Comparison of ENCODE assay signal across 9 mouse cellular contexts in the genomic region with DNA sequence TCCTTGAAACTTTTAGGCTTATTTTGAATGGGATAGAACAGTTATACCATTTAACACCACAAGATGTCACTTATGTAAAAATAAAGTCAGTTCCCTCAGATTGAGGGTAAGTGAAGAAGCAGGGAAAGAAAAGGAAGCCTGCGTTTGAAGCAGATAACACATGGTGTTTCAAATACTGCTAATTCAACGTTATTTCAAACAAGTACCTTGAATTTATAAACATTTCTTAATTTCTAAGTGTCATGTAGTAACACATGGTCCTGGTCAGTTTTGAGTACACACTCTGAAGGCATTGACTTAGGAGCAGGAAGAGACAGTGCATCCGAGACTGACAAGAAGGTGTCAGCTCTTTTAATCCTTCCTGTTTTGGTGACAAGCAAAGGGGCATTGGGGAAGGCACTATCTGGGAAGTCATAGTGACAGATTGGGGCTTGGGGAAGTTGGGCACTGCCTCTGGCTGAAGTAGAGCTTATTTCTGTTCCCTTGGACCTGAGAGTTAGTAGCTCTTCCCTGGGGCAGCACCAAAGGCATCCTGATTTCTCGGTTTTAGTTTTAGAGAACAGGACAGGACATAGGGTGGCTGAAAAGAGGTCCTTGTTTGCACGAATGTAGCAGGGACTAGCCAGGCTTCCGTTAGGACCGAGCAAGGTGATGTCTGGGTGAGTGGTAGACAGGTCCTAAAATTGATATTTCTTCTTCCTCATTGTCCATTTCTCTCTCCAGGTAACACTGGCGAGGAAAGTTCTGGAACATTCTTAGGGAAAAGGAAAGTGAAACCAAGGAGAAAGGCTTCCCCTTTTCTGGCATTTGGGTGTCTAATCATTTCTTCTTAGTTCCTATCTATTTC. TPM values are rescaled to one million over a fixed set of nuclear protein-coding genes. Genes with fewer than 3 reads are reported as not detected.
DNase-seq lines count a peak whose midpoint lies in the region; ATAC-seq lines count a peak whose summit lies in the region.
"Had no signal": no experiment of that assay in that cellular context is flagged by ENCODE, and none has a peak within 500 bp of the region (broad histone marks: within the 10 kb centered on the region; RNA-seq: fewer than 3 reads in every experiment).

No protein-coding gene starts in this region.

- peaks cover 3% of the 10 kb centered on the region; the same call in 1 of the 2 replicates for H3K4me1 ChIP-seq in forebrain, embryonic 14.5 days (ENCODE audit: control insufficient read depth, insufficient read depth, low read length)
- peaks cover 7% of the 10 kb centered on the region for H3K4me1 ChIP-seq in forebrain, embryonic 10.5 days
- H3K4me1 ChIP-seq in lung, embryonic 16.5 days (replicated peaks; ENCODE audit: control insufficient read depth, insufficient read depth, low read length): peaks cover 30% of the 10 kb centered on the region

- ATAC-seq in forebrain, embryonic 14.5 days: peak; percentile 58; the same call in 1 of the 2 replicates
- 0 out of 2 replicates have a peak, but pooled peaks have one; percentile 17 for ATAC-seq in lung, embryonic 16.5 days (ENCODE audit: low read depth)

- no peak overlapping the region for H3K9ac ChIP-seq in forebrain, embryonic 14.5 days (ENCODE audit: low read length)
- H3K9ac ChIP-seq in lung, embryonic 16.5 days (ENCODE audit: low read length): no peak overlapping the region
- H3K9ac ChIP-seq: embryonic facial prominence, embryonic 12.5 days had no signal

- no peak overlapping the region for H3K4me3 ChIP-seq in forebrain, embryonic 14.5 days (ENCODE audit: low read depth, low read length)
- H3K4me3 ChIP-seq in forebrain, embryonic 10.5 days: no peak overlapping the region
- no peak overlapping the region for H3K4me3 ChIP-seq in lung, embryonic 16.5 days (ENCODE audit: low read length)
- H3K4me3 ChIP-seq: embryonic facial prominence, embryonic 12.5 days had no signal

- H3K27me3 ChIP-seq in forebrain, embryonic 14.5 days (replicated peaks; ENCODE audit: control insufficient read depth, insufficient read depth, low read length): no peaks in the 10 kb centered on the region
- no peaks in the 10 kb centered on the region for H3K27me3 ChIP-seq in forebrain, embryonic 10.5 days (ENCODE audit: poor library complexity, severe bottlenecking)
- H3K27me3 ChIP-seq in lung, embryonic 16.5 days (ENCODE audit: control insufficient read depth, insufficient read depth, low read depth, low read length): no peaks in the 10 kb centered on the region
- H3K27me3 ChIP-seq: embryonic facial prominence, embryonic 12.5 days had no signal

- WGBS in forebrain, embryonic 14.5 days: 75% methylated on average over 8 of the region's 8 CpGs
- WGBS in forebrain, embryonic 10.5 days: 74% methylated on average over 8 of the region's 8 CpGs
- 61% methylated on average over 8 of the region's 8 CpGs for WGBS in lung, embryonic 16.5 days

- no peaks in the 10 kb centered on the region for H3K9me3 ChIP-seq in forebrain, embryonic 14.5 days (replicated peaks; ENCODE audit: control insufficient read depth, low read length)
- H3K9me3 ChIP-seq in forebrain, embryonic 10.5 days: no peaks in the 10 kb centered on the region
- no peaks in the 10 kb centered on the region for H3K9me3 ChIP-seq in lung, embryonic 16.5 days (ENCODE audit: control insufficient read depth, low read length)
- H3K9me3 ChIP-seq: embryonic facial prominence, embryonic 12.5 days had no signal

- peak; percentile 72 for DNase-seq in forebrain, embryonic 14.5 days (ENCODE audit: low spot score)
- DNase-seq in forebrain, embryonic 10.5 days (ENCODE audit: extremely low spot score, low spot score): no peak
- no peak for DNase-seq in lung, postnatal 14 days
- peak; percentile 36 for DNase-seq in induced T-regulatory cell, adult 2 months (ENCODE audit: low read depth)
- DNase-seq in skeletal muscle tissue, adult 2 months (ENCODE audit: low read depth, low spot score): peak; percentile 20
- DNase-seq in cerebellum, adult 9-11 months: no peak
- DNase-seq in spleen, adult 12 weeks (ENCODE audit: low spot score): no peak

- H3K4me2 ChIP-seq in forebrain, embryonic 14.5 days (ENCODE audit: low read length): no peak overlapping the region
- H3K4me2 ChIP-seq in lung, embryonic 16.5 days (ENCODE audit: low read depth, low read length): peak overlapping the region; percentile 37
- H3K4me2 ChIP-seq: embryonic facial prominence, embryonic 12.5 days had no signal

- no peak overlapping the region for H3K27ac ChIP-seq in forebrain, embryonic 14.5 days (ENCODE audit: low read depth, low read length)
- no peak overlapping the region for H3K27ac ChIP-seq in forebrain, embryonic 10.5 days
- H3K27ac ChIP-seq in lung, embryonic 16.5 days (ENCODE audit: low read length): no peak overlapping the region
- H3K27ac ChIP-seq: embryonic facial prominence, embryonic 12.5 days had no signal

- H3K36me3 ChIP-seq in forebrain, embryonic 14.5 days (ENCODE audit: control insufficient read depth, insufficient read depth, low read length): no peaks in the 10 kb centered on the region
- H3K36me3 ChIP-seq in forebrain, embryonic 10.5 days (replicated peaks): no peaks in the 10 kb centered on the region
- no peaks in the 10 kb centered on the region for H3K36me3 ChIP-seq in lung, embryonic 16.5 days (ENCODE audit: control insufficient read depth, insufficient read depth, low read length)
- H3K36me3 ChIP-seq: embryonic facial prominence, embryonic 12.5 days had no signal

RNA-seq across cellular contexts. Expression of a gene that starts 23.3 kb away (rescaled TPM):
- polyA plus RNA-seq in forebrain, embryonic 14.5 days (2014; fragmentation: Nextera tagmentation; extraction: Ambion mirVana): 24.2 and 30.4 TPM in 2 replicates
- polyA plus RNA-seq in forebrain, embryonic 10.5 days (2016; fragmentation: Nextera tagmentation; extraction: Ambion mirVana): 32.1 and 32.9 TPM in 2 replicates
- polyA plus RNA-seq in lung, embryonic 16.5 days (2015; fragmentation: Nextera tagmentation; extraction: Ambion mirVana): 41.0 and 42.5 TPM in 2 replicates

Comparison
In these comparisons a context has a peak if more than half of its experiments do, and no peak if none do; other contexts are left out.
1. DNase-seq: peak in forebrain, embryonic 14.5 days (single experiment), induced T-regulatory cell, adult 2 months (single experiment) and skeletal muscle tissue, adult 2 months (single experiment); none in forebrain, embryonic 10.5 days (single experiment), lung, postnatal 14 days (single experiment), cerebellum, adult 9-11 months (single experiment) and spleen, adult 12 weeks (single experiment).